Mouse (Mus musculus) MN1 (cell line): ENCODE data around the gene Golga5.

Experiments used
- DNase-seq: peaks from one replicate; pipeline ENCODE4 v3.0.0-alpha.2; 2016; ENCODE audit warnings: low spot score

The Golga5 gene

DNA sequence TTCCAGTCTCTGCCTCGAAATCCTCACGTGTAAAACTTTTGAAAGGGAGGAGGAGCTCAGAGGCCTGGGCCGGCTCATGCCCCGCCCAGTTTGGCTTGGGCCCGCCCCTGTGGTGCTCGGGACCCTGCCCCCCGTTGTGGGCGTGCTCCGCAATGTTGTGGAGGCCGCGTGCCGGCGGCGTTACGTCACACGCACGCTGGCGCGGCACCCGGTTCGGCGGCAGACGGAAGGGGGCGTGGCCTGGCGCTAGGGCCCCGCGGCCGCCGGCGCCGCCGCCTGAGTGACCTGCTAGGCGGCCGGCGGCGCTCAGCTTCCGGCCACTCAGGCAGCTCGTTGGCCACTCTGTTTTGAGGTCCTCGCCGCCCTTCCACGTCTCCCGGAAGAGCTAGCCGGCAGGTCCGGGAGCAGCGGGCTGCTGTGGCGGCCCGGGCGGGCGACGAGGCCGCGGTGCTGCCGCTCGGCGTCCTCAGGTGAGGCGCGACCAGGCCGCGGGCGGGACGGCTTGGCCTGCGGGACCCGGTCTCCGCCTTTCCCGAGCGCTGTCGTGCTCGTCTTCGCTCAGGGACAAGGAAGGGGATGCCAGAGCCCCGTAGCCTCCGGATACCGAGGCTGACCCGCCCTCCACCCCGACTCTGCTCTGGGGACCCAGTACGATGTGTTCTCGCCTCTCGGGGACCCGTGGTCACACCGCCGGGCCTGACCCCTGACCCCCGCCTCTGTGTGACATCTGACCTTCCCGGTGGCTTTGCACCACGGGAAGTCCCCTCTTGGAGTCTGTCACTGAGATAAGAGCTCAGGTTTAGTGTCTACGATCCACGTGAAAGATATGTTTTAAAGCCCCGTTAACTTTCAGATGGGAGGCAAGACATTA is at the start of gene Golga5:
Gene Golga5, plus strand, starts transcription at position 242 of the 871 bp plus-strand sequence.
- DNase-seq, result peak; percentile 95

DNA sequence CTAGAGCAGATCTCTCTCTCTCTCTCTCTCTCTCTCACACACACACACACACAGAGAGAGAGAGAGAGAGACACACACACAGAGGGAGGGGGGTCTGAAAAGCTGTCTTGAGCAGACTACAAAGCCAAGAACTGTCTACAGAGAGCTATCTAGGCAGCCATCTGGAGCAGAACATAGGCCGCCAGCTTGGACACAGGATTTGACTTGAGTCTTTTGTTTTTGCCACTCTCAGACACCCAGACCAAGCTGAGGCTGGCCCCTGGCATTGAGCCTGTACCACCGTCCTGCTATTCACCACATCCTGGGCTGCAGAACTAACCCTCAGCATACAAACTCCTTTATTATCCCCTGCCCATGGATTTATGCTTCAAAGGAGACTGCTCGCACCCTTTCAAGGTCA is 49.4 kb upstream of the Golga5 start:
- peak; percentile 36 for DNase-seq

DNA sequence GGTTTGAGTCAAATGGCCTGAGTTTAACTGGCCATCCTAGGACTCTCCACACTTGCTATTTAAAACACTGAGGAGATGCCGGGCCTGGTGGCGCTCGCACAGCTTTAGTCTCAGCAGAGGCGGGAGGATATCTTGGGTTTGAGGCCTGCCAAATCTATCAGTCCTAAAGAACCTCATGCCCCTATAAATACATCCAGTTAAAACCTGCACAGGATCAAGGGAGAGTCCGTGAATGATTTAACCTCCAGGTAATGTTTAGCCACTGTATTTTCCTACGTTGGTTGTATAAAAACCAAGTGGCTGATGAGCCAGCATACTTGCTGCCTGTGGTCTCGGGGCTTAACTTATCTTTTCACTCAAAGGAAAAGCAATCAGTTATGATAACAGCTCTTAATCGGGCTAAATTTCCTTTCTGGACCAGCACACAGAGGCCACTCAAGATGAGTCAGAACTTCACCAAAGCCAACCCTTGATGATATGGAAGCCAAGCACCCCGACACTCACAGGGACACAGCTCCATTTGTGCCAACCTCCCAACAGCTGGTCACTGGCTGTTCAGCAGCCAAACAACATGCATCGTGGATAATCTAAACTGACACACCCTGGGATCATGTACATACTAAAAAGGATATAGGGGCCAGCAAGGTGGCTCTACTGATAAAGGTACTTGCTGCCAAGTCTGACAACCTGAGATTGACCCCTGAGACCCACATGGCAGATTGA is 48.6 kb upstream of the Golga5 start:
- DNase-seq, result peak; percentile 15

DNA sequence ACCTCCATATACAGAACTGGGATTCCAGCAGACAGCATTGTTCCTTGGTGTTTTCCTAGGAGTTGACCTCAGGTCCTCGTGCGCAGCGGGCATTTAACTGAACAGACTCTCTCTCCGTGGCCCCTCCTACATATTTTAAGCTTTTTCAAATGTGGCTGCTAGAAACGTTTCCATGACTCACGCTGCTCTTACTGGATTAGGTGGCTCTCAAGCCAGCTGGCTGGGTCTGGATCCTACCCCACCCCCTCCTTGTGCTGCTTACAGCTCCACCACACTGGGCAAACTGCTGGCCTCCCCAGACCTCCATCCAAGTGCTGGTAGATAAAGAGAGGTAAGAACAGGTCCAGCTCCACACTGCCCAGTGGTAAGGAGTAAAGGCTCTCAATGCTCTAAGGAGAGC is 46.9 kb upstream of the Golga5 start:
- DNase-seq, result peak; percentile 82

DNA sequence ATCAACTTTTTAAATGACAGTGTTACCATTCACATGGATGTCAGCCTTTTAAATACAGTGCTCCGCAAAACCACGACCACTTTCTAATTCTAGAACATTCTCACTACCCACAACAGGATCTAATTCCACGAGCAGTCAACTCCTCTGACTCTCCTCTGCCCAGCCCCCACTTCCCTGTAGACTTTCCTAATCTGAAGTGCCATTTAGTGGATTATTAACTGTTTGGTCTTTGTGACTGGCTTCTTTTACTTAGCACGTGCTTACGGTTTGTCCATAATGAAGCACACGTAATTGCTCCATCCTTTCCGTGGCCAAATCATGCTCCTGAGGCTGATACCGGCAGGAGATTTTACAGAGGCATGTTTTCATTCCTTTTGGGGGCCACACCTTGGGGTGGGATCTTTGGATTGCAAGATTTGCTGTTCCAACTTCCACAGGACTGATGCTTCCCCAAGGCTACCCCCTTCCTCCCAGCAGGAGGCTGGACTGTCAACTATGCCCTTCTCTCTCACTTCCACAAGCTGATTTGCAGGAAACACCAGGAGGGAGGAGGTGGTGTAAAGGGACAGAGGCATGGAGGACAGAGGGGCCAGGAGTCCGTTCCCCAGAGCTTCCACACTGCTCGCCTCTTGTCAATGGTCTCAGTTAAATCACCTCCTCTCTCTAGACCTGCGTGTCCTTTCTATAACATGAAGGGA is 46.2 kb upstream of the Golga5 start:
- DNase-seq, result no peak

DNA sequence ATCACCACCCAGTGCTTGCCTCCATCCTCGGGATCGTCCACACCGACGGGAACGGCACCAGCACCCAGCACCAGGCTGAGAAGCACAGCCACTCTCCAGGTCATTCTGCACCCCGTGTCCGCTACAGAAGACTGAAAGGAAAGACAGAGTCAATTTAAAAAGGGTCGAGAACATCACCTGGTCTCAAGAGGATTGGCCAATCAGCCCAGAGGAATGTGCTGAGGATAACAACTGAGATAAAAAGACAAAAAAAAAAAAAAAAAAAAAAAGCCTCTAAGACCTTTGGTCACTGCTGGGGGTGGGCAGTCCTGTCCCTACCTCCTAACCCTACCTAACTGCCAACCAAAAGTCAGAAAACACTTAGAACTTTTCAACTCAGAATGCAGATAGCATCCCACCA is 45.3 kb upstream of the Golga5 start:
- DNase-seq, result no peak

DNA sequence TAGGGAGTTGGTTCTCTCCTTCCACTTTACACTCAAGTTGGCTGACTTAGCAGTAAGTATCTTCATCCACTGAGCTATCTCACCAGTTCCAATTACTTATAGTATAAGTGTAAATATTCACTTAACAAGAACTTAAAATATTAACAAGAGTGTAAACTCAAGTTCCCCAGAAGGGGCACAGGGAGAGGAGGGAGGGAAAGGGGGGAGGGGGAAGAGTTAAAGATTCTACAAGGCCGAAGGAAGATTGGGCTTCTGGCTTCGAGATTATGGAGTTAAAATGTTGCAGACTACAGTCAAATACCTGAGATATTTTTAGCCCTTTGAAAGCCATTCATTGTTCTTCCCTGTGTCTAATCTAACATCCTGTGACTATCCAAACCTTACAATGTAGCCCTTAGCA is 44.5 kb upstream of the Golga5 start:
- DNase-seq, result no peak

DNA sequence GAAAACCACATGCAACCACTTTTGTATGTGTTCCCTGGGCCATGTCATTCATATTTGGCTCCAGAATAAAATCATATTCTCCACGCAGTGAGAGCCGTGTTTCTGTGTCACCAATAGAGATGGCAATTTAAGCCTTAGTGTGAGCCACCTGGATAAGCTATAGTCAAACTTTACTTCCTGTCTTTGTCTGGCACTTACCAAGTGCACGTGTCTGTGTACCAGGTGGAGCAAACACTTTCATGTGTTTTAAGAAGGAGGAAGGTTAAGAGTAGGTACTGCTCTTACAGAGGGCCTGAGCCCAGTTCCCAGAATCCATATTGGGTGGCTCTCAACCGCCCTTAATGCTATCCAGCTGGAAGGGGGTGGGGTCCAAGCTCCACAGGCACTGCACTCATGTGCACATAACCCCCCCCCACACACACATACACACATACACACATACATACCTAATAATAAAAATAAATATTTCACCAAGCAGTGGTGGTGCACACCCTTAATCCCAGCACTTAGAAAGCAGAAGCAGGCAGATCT is 43.8 kb upstream of the Golga5 start:
- no peak for DNase-seq

DNA sequence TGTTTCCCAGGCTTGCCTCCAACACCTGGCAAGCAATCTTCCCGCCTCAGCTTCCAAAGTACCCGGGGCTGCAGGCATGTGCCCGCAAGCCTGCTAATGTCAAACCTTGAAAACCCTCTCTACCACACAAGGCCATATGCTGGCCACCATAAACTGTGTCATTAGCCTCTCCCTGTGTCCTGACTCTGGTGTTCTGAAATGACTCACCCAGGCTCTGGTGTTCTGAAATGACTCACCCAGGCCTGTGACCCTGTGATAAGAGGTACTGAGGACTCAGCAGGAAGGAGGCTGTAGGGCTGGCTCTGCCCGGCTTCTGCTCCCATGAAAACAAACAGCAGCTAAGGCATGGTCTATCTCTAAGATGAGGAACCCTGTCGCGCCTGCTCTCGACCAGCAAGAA is 42.6 kb upstream of the Golga5 start:
- DNase-seq, result peak; percentile 85

DNA sequence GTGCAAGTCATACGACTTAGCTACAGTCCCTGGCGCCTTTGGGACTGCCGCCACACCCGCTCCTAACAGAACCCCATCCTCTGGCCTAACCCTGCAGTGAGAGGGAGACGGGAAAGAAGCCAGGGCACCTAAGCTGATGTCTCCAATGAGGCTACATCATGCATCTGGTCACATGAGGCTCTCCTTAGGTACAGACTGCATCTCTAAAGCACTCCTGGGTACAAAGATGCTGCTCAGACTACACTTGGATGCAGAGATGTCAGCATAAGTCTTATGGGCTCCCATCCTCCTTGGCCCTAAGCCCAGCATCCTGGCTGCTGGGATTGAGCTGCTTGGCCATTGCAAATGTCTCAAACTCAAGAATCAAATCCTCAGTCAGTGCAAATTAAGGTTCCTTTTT is 39.3 kb upstream of the Golga5 start:
- peak; percentile 61 for DNase-seq

DNA sequence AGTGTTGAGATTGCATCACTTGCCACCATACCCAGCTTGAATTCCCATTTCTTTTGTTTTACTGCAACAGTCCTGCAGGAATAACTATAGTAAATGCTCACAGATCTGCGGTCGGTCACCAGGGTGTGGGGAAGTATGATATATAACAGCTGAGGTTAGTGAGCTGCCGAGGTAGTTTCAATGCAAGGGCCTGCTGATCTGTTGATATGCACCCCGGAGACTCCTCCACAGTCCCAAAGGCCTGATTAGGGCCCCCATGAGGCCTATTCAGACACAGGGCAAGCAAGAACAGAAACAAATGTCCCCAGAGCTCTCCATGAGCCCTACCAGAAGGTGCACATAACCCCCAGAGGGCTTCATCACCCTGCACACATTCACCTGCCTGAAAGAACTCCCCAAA is 38.7 kb upstream of the Golga5 start:
- DNase-seq, result peak; percentile 17

DNA sequence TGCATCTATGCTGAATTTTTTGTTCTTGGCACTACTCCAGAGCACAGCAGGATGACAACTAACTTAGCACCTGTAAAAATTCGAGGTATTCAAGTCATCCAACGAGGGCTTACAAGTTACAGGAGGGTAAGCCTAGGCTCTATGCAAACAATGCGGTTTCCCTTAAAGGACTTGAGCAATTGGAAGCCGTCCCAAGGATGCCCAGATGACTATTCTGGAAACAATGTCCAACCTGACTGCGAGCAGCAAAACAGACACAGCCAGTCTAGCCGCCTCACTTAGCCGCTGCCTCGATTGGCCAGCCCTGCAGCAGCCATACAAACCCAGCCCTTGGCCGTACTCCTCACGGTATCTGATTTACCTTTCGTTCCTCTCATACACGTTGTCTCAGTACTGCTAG is 36.7 kb upstream of the Golga5 start:
- no peak for DNase-seq

DNA sequence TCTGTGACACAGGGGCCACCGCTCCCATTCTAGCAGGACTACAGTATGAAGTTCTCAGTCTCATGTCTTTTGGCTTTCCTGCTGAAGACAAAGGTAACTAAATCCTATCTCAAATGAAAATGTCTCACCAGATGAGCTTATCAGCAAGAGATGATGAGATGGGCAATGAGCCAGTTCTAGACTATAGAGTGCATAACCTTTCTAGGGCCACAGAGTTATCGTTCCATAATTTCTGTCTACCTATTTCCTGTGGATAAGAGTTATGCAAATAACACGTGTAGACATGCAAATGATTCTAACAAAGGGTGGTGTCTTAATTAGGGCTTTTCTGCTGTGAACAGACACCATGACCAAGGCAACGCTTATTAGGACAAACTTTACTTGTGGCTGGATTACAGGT is 34.8 kb upstream of the Golga5 start:
- DNase-seq, result no peak

DNA sequence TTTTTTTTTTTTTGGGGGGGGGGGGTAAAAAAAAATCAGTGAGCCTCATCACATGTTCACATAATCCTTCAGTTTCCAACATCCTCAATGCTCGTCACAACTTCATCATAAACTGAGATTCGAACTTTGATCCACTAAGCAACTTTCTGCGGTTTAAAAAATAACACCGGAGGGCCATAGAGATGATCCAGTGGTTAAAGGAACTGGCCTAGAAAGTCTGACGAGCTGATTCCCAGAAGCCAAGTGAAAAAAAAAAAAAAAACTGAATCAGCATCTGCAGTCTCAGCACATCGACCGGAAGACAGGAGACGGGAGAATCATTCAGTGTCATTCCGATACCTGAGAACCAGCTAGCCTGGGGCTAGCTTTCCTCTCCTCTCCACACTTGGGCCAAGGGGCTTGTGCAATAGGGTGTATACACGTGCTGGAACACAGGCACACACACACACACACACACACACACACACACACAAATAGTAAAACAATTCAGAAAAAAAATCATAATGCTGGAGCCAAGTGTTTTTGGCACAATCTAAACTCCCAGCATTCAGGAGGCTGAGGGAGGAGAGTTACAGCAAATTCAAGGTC is 31.9 kb upstream of the Golga5 start:
- no peak for DNase-seq

DNA sequence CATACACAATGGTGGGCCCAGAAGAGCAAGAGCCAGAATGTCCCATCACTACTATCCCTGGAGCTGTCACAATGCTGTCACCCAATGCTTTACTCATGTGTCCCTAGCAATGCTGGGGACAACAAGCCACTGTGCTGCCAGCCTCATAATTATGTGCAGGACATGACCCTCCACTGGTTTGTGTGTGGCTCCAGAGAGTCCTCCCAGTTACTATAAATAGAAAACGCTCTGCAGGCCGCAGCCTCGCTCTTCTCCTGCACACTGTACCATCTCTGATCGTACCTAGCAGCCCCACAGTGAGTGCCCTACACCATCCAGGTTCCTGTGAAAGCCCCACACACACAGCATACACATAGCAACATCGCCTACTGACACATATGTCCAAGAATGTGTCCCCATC is 31.0 kb upstream of the Golga5 start:
- no peak for DNase-seq

DNA sequence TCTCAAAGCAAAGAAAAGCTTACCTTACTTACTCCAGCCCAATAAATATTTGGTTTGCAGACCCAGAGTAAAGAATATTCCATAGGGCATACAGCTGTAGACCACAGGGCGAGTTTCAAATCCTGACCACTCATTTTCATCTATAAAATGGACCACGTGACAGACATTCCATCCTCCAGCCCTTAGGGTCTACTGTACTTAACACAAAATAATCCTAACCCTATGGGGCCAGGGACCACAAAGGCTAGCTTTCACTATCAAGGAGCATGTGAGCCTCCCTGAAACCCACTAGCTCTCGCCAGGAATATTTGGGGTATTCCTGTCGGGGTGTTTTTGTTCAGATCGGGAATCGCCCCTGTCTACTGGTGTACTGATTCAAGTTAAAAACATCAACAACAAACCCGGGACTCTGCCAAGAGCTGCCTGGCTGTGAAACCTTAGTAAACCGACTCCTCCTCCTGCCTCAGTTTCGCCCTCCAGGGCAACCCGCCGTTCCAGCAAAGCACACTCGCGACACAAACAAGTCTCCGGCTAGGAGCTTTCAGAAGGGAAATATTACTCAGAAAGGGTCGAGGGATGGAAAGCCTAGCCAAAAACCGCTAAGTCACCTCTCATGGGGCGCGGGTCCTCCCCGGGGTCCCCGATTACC is 29.8 kb upstream of the Golga5 start:
- no peak for DNase-seq

DNA sequence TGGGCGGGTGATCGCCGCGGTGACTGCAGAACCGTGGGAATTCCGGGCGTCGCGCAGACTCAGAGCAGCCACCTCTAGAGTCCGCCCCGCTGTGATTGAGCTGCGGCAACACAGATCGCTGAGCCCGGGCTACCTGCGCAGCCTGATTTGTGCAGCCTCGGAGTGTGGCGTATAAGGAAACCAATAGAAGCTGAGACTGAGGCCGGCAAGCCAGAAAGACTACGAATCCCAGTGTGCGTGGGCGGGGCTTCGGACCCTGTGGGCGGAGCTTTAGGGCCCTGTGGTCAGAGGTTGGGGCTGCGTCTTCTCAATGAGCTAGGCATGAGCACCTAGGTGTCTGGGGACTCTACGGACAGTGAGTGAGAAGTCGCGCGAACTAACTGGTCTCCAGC is 29.3 kb upstream of the Golga5 start, which contains the start of gene Lgmn:
Gene Lgmn, minus strand, starts transcription at position 182 of the 392 bp plus-strand sequence.
- peak; percentile 97 for DNase-seq

DNA sequence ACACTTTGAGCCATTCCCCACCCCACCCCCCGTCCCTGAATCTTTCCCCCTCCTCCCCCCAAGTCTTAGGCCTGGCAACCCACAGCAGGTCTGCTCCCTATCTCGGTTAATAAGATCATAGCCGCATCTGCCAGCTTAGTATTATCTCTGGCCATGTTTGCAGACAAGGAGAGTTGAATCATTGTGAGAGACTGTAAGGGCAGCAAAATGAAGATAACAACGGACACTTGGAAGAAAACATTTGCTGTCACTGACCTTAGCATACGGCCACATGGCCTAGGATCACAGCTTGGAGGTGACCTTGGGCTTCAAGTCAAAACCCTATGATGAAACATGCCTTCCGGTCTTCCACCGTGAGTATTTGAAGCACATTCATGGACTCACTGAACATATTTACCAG is 28.4 kb upstream of the Golga5 start:
- peak; percentile 49 for DNase-seq

DNA sequence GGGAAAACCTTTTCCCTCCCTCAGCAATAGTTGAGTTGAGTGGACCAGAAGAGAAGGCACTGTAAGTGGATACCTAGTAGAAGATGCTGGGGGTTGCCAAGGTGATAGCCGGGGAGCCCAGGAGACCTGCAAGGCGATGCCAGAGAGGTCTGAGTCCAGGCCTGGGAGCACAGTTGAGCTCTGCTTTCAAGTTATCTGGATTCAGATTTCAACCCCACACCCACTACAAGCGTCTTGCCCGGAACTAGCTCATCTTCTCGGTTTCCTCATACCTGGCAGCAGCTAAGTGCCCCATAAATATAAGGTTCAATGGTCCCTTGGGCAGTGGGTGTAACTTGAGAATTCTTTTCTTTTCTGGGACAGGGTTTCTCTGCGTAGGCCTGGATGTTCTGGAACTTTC is 27.8 kb upstream of the Golga5 start:
- DNase-seq, result peak; percentile 38

DNA sequence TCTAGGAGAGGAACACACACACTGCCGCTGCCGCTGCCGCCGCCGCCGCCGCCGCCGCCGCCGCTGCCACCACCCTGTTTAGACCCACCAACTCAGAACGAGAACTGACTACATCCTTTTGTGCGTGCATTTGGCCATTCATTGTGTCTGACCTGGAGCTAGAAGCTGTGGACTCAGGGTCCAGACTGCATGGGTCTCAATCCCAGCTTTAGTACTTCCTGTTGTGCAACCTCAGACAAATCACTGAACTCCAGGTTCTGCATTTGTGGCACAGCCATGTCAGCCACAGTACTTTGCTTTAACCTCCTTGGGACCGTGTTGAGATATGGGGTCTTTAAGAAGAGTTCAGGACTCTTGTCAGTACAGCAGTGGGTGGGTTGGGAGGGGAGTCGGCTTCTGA is 26.3 kb upstream of the Golga5 start:
- DNase-seq, result no peak

DNA sequence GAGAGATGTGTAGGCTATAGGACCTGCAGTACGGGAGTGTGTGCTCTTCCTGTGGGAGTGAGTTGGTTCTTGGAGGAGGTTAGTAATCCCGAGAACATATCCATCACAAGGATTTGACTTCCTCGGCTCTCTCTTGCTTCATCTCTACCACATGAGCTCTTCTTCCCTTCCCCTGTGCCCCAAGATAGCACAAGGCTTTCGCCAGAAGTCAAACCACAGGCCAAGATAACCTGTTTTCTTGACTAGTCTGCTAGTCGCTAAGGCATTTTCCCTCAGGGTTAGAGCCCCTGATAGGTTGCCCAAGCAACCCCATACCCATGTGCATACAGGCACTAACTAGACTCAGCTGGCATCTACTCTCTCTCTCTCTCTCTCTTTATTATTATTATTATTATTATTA is 25.3 kb upstream of the Golga5 start:
- DNase-seq, result no peak

DNA sequence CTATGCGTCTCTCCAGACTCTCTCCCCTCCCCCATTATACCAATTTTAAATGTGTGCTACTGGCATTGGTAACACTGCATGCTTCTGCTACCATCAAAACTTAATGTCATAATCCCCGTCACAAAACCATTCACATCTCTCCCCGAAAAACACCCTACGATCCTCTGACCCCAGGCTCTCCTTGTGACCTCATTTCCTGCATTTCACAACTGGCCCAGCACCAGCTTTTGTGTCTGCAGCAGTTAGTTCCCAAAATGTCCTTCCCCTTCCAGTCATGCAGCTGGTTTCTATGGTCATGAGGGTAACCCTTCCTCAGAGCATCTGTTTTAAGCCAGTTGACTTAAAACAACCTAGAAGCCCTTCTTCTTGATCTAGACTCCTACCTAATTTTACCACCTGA is 23.5 kb upstream of the Golga5 start:
- no peak for DNase-seq
